Mouse (Mus musculus) large intestine, adult 2 months (tissue): Measurements from ENCODE around the gene Acox3. TPM values are rescaled to one million over a fixed set of nuclear protein-coding genes. Genes with fewer than 3 reads are reported as not detected.
A peak's percentile ranks its signal among the peaks of the same experiment; 100 is the strongest.
"Not testable (repeated sequence)": the region's sequence is repeated elsewhere in the genome, so short reads cannot be mapped to it uniquely, and the experiment has no call there.

Experiments
- DNase-seq: peaks from one replicate; pipeline ENCODE4 v3.0.0-alpha.2; 2012; ENCODE audit warnings: low read depth, low spot score
- WGBS: fragments of 180-500 bp; shearing (Covaris S2); methylation state at CpG from one replicate; pipeline ENCODE4 v1.1.7; 2018; 5-methylcytosine and 5-hydroxymethylcytosine counted together
- polyA plus RNA-seq: library from polyadenylated mRNA; depleted of rRNA; stranded (reverse); fragments of >200 nt; gene quantifications from 2 replicates; pipeline ENCODE4 v1.2.3, GENCODE M21; 2012

Acox3 gene
- polyA plus RNA-seq, 1 experiment: 27.0 TPM

GRCm38 (mm10) chr5:35574653-35575599 is 7.9 kb upstream of the Acox3 start, which contains the start of gene Trmt44:
Trmt44 (minus strand) TSS chr5:35575070.
- peak; percentile 76 for DNase-seq
- WGBS: 3% methylated on average over 56 of the region's 56 CpGs

- WGBS: 91% methylated on average over 10 of the region's 10 CpGs
- DNase-seq: no peak
Observed at GRCm38 (mm10) chr5:35576409-35577020, 6.3 kb upstream of the Acox3 start.

- WGBS: 66% methylated on average over 2 of the region's 2 CpGs
- no peak for DNase-seq
Observed at GRCm38 (mm10) chr5:35578411-35578810, 4.4 kb upstream of the Acox3 start.

- DNase-seq: no peak
- 49% methylated on average over 5 of the region's 5 CpGs for WGBS
Observed at GRCm38 (mm10) chr5:35579247-35579893, 3.5 kb upstream of the Acox3 start.

- no peak for DNase-seq
- WGBS: 35% methylated on average over 3 of the region's 3 CpGs
Observed at GRCm38 (mm10) chr5:35580156-35580922, 2.5 kb upstream of the Acox3 start.

GRCm38 (mm10) chr5:35583221-35583783 is 462 bp downstream of the Acox3 start:
- WGBS: 1% methylated on average over 17 of the region's 17 CpGs
- no peak for DNase-seq

GRCm38 (mm10) chr5:35584259-35584658 is 1.4 kb downstream of the Acox3 start:
- DNase-seq: not testable (repeated sequence)
- 90% methylated on average over 2 of the region's 2 CpGs for WGBS

- WGBS: 86% methylated on average over 4 of the region's 4 CpGs
- DNase-seq: no peak
Observed at GRCm38 (mm10) chr5:35591497-35591896, 8.7 kb downstream of the Acox3 start.

- DNase-seq: no peak
- 91% methylated on average over 21 of the region's 21 CpGs for WGBS
Observed at GRCm38 (mm10) chr5:35592081-35592736, 9.4 kb downstream of the Acox3 start.

- DNase-seq: no peak
- 35% methylated on average over 4 of the region's 4 CpGs for WGBS
Observed at GRCm38 (mm10) chr5:35592824-35593223, 10.0 kb downstream of the Acox3 start.

GRCm38 (mm10) chr5:35593272-35593671 is 10.4 kb downstream of the Acox3 start:
- WGBS: 85% methylated on average over 6 of the region's 6 CpGs
- DNase-seq: no peak

GRCm38 (mm10) chr5:35594768-35595167 is 11.9 kb downstream of the Acox3 start:
- 98% methylated on average over 4 of the region's 4 CpGs for WGBS
- DNase-seq: no peak

- WGBS: 24% methylated on average over 4 of the region's 4 CpGs
- peak; percentile 31 for DNase-seq
Observed at GRCm38 (mm10) chr5:35595706-35596105, 12.9 kb downstream of the Acox3 start.

- WGBS: 80% methylated on average over 18 of the region's 18 CpGs
- no peak for DNase-seq
Observed at GRCm38 (mm10) chr5:35596169-35597160, 13.6 kb downstream of the Acox3 start.

- WGBS: 90% methylated on average over 11 of the region's 11 CpGs
- no peak for DNase-seq
Observed at GRCm38 (mm10) chr5:35600233-35600632, 17.4 kb downstream of the Acox3 start.

- no peak for DNase-seq
- 85% methylated on average over 8 of the region's 8 CpGs for WGBS
Observed at GRCm38 (mm10) chr5:35601526-35601925, 18.7 kb downstream of the Acox3 start.

GRCm38 (mm10) chr5:35605355-35605754 is 22.5 kb downstream of the Acox3 start:
- 74% methylated on average over 7 of the region's 7 CpGs for WGBS
- DNase-seq: no peak

GRCm38 (mm10) chr5:35606800-35607199 is 24.0 kb downstream of the Acox3 start:
- 93% methylated on average over 7 of the region's 7 CpGs for WGBS

More at GRCm38 (mm10) chr5:35606800-35607199, 24.0 kb downstream of the Acox3 start:
- DNase-seq: no peak
